Mouse (Mus musculus) lung, postnatal 0 days (tissue): ENCODE data around the gene Mfap3. TPM values are rescaled to one million over a fixed set of nuclear protein-coding genes. Genes with fewer than 3 reads are reported as not detected.

ENCODE experiments used
- ATAC-seq: fragments of 200-750 bp; cut with Nextera tagmentation; 2 replicates; pipeline ENCODE4 v1.8.0; 2017; ENCODE audit warnings: moderate library complexity
- DNase-seq: peaks from one replicate; pipeline ENCODE4 v3.0.0-alpha.2; 2016; ENCODE audit warnings: low spot score
- H3K27ac ChIP-seq: fragments of 300-500 bp; sonication (generic); 2 replicates; pipeline ENCODE4 v1.5.1; 2014; ENCODE audit warnings: antibody characterized with exemption, mild to moderate bottlenecking, low read length, mixed read lengths
- H3K27me3 ChIP-seq: fragments of 300-500 bp; sonication (generic); replicated peaks from 2 replicates; pipeline ENCODE4 v1.6.1; 2014; ENCODE audit warnings: low read length, mixed read lengths; ENCODE audit not compliant: insufficient read depth
- H3K36me3 ChIP-seq: fragments of 300-500 bp; sonication (generic); 2 replicates; pipeline ENCODE4 v1.6.1; 2014; ENCODE audit warnings: low read length, mixed read lengths; ENCODE audit not compliant: insufficient read depth
- H3K4me1 ChIP-seq: fragments of 300-500 bp; sonication (generic); 2 replicates; pipeline ENCODE4 v1.6.1; 2014; ENCODE audit warnings: antibody characterized with exemption, low read depth, low read length, mixed read lengths; ENCODE audit not compliant: insufficient read depth
- H3K4me2 ChIP-seq: fragments of 300-500 bp; sonication (generic); replicated peaks from 2 replicates; pipeline ENCODE4 v1.6.1; 2014; ENCODE audit warnings: low read depth, mild to moderate bottlenecking, low read length, moderate library complexity, mixed read lengths
- H3K4me3 ChIP-seq: fragments of 300-500 bp; sonication (generic); 2 replicates; pipeline ENCODE4 v1.5.1; 2014; ENCODE audit warnings: low read depth, low read length
- H3K9ac ChIP-seq: fragments of 300-500 bp; sonication (generic); replicated peaks from 2 replicates; pipeline ENCODE4 v1.6.1; 2014; ENCODE audit warnings: low read depth, mild to moderate bottlenecking
- H3K9me3 ChIP-seq: fragments of 300-500 bp; sonication (generic); 2 replicates; pipeline ENCODE4 v1.6.1; 2016; ENCODE audit warnings: low read length, mixed read lengths
- CTCF ChIP-seq: IDR thresholded peaks from 2 replicates; pipeline ENCODE4 v1.5.1; 2016; ENCODE audit warnings: antibody characterized with exemption, mild to moderate bottlenecking
- EP300 ChIP-seq: IDR thresholded peaks from 2 replicates; pipeline ENCODE4 v1.6.1; 2016; ENCODE audit warnings: antibody characterized with exemption, mild to moderate bottlenecking, control low read depth
- WGBS: fragments of 180-500 bp; shearing (Covaris S2); extraction: QIAGEN DNeasy Blood & Tissue Kit; methylation state at CpG from one replicate; pipeline ENCODE4 v1.1.7; 2014; 5-methylcytosine and 5-hydroxymethylcytosine counted together
- polyA plus RNA-seq: library from polyadenylated mRNA; unstranded; fragments of >200 nt; fragmentation: Nextera tagmentation; extraction: Ambion mirVana; gene quantifications from 2 replicates; pipeline ENCODE4 v1.2.1, GENCODE M21; 2015

Mfap3 gene
- polyA plus RNA-seq, 1 experiment from 2014 or later: 36.4 TPM

GRCm38 (mm10) chr11:57523418-57523817, 5.0 kb downstream of the Mfap3 start:
- ATAC-seq (no peak), DNase-seq (no peak)
- Histone ChIP-seq H3K4me2 (no peak overlapping the region), H3K36me3 (no peaks in the 10 kb centered on the region; the same call in 1 of the 2 replicates), H3K27me3 (no peaks in the 10 kb centered on the region), H3K4me1 (no peaks in the 10 kb centered on the region), H3K9me3 (no peaks in the 10 kb centered on the region), H3K9ac (no peak overlapping the region), H3K27ac (no peak overlapping the region), H3K4me3 (no peak overlapping the region)
- TF ChIP-seq CTCF (no peak), EP300 (no peak)
- 76% methylated on average over 3 of the region's 3 CpGs for WGBS

- H3K27ac ChIP-seq: no peak overlapping the region
- no peak overlapping the region for H3K4me3 ChIP-seq
- H3K4me1 ChIP-seq: no peaks in the 10 kb centered on the region
- TF ChIP-seq CTCF: no peak
- 0 out of 2 replicates have a peak, but pooled peaks have one; percentile 23 for TF ChIP-seq EP300
- DNase-seq (peak; percentile 36), ATAC-seq (no peak)
- no peaks in the 10 kb centered on the region for H3K27me3 ChIP-seq
- peaks cover 4% of the 10 kb centered on the region; the same call in 1 of the 2 replicates for H3K36me3 ChIP-seq
- H3K9ac ChIP-seq: no peak overlapping the region
- no peaks in the 10 kb centered on the region for H3K9me3 ChIP-seq
- H3K4me2 ChIP-seq: no peak overlapping the region
Measured at GRCm38 (mm10) chr11:57524597-57524996, 6.1 kb downstream of the Mfap3 start.

GRCm38 (mm10) chr11:57525900-57526299, 7.4 kb downstream of the Mfap3 start:
- 84% methylated on average over 3 of the region's 3 CpGs for WGBS
- H3K4me1 ChIP-seq: no peaks in the 10 kb centered on the region
- no peaks in the 10 kb centered on the region for H3K9me3 ChIP-seq
- H3K27ac ChIP-seq: no peak overlapping the region
- peaks cover 13% of the 10 kb centered on the region; the same call in 1 of the 2 replicates for H3K36me3 ChIP-seq
- H3K9ac ChIP-seq: no peak overlapping the region
- H3K27me3 ChIP-seq: no peaks in the 10 kb centered on the region
- H3K4me3 ChIP-seq: no peak overlapping the region
- no peak for TF ChIP-seq CTCF
- no peak for TF ChIP-seq EP300
- DNase-seq: no peak
- ATAC-seq: no peak
- H3K4me2 ChIP-seq: no peak overlapping the region

- H3K4me3 ChIP-seq: no peak overlapping the region
- no peak for DNase-seq
- H3K4me1 ChIP-seq: no peaks in the 10 kb centered on the region
- H3K9me3 ChIP-seq: no peaks in the 10 kb centered on the region
- peaks cover 13% of the 10 kb centered on the region; the same call in 1 of the 2 replicates for H3K36me3 ChIP-seq
- 80% methylated on average over 4 of the region's 4 CpGs for WGBS
- H3K27ac ChIP-seq: no peak overlapping the region
- no peak overlapping the region for H3K4me2 ChIP-seq
- H3K9ac ChIP-seq: no peak overlapping the region
- ATAC-seq: no peak
- TF ChIP-seq CTCF: no peak
- no peak for TF ChIP-seq EP300
- no peaks in the 10 kb centered on the region for H3K27me3 ChIP-seq
Measured at GRCm38 (mm10) chr11:57527506-57527905, 9.0 kb downstream of the Mfap3 start.

GRCm38 (mm10) chr11:57529111-57529510, 10.6 kb downstream of the Mfap3 start:
- H3K4me2 ChIP-seq: no peak overlapping the region
- WGBS: 86% methylated on average over 3 of the region's 3 CpGs
- TF ChIP-seq EP300: no peak
- TF ChIP-seq CTCF: no peak
- no peaks in the 10 kb centered on the region for H3K9me3 ChIP-seq
- peaks cover 13% of the 10 kb centered on the region; the same call in 1 of the 2 replicates for H3K36me3 ChIP-seq
- H3K27me3 ChIP-seq: no peaks in the 10 kb centered on the region
- ATAC-seq (no peak), DNase-seq (no peak)
- no peak overlapping the region for H3K27ac ChIP-seq
- H3K4me3 ChIP-seq: no peak overlapping the region
- H3K4me1 ChIP-seq: no peaks in the 10 kb centered on the region
- no peak overlapping the region for H3K9ac ChIP-seq

GRCm38 (mm10) chr11:57531300-57531950, 13.0 kb downstream of the Mfap3 start:
- no peaks in the 10 kb centered on the region for H3K4me1 ChIP-seq
- 43% methylated on average over 11 of the region's 11 CpGs for WGBS
- DNase-seq: peak; percentile 75
- no peak overlapping the region for H3K4me2 ChIP-seq
- TF ChIP-seq EP300 (peak; percentile 85), CTCF (no peak)
- no peak overlapping the region for H3K27ac ChIP-seq
- H3K9me3 ChIP-seq: no peaks in the 10 kb centered on the region
- H3K4me3 ChIP-seq: no peak overlapping the region
- peaks cover 13% of the 10 kb centered on the region; the same call in 1 of the 2 replicates for H3K36me3 ChIP-seq
- H3K9ac ChIP-seq: no peak overlapping the region
- no peaks in the 10 kb centered on the region for H3K27me3 ChIP-seq
- peak; percentile 88 for ATAC-seq
